Mouse (Mus musculus) cerebellum, adult 2 months (tissue): Measurements from ENCODE around the gene Cisd1.

Source experiments
- CTCF ChIP-seq: fragments of 200-500 bp; IDR thresholded peaks from 2 replicates; pipeline ENCODE4 v1.5.1; 2011; ENCODE audit warnings: low read depth, mild to moderate bottlenecking, control low read depth, low read length, moderate library complexity, borderline replicate concordance; ENCODE audit not compliant: insufficient read depth
- POLR2A ChIP-seq: fragments of 200-500 bp; IDR thresholded peaks from 2 replicates; pipeline ENCODE4 v1.6.1; 2011; ENCODE audit warnings: low read length, control low read depth, borderline replicate concordance; ENCODE audit not compliant: insufficient read depth

DNA sequence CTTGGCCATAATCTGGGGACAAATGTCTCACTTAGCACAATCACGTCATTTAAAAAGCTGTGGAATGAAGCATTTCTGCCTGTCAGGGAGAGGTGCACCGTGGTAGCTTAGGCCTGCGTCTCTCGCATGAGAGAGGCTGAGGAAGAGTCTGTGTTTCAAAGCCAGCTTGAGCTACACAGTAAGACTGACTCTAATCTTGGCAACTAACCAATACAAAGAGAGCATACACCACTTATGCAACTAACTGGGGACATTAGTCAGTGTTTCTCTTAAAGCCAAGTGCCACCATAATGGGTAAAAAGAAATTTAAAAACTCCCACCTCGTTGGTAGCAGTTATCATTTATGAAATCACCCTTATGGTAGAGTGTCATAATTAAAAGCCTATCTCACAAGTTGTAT is 15.9 kb downstream of the Cisd1 start:
- TF ChIP-seq CTCF (no peak), POLR2A (no peak)
